Mouse (Mus musculus) heart, adult 11 months (tissue): ENCODE measurements at regions not wholly inside any gene's neighbourhood (a gene's known extent, or its start where the extent isn't known, plus 50 kb on each side); places are given as distances from the start of the nearest gene placed in this dataset.

Source experiments
- DNase-seq: peaks from one replicate; pipeline ENCODE4 v3.0.0; 2022

DNA sequence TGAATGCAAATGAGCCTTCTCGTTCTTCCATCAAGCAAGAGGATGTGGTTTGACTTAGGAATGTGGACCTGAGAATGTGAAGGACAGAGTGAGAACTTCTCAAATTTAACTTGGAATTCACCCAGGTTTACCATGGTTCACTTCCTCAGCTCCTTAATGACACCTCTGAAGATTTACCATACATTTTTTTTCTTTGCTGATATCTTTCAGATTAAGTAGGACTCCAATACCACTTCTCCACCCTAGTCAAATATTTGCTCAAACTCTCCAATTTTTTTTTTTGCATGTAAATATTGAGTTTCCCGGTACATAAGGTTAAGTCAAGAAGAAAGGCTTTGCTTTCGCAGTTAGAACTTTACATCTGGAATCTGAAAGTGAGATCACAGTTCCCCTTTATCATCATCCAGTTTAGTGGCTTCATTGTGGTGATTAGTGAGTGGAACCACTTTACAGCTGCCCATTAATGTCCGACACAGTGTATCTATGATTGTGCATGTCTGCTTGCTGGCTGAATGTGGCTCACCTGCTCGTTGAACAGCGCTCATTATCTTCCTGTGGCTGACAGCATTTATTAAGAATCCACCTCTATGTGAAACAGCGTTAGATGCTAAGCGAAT is 446.0 kb upstream of the Adam34 start:
- DNase-seq: no peak

DNA sequence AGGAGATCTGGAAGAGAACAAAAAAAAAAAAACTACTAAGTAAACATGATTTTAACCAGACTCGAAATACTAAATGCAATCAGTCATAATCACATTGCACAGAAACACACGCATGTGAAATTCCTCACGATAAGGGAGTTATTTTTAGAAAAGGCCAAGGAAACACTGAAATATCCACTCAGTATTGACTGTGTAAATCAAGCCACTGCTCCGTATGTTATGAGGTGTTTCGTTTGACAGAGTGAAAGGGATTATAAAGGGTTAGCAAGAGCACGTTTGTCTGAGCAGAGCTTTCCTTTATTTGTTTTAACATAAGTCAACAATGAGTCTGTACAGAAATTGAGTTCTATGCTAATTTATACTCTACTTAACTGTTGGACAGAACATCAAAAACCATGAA is 455.3 kb upstream of the Adam34 start:
- DNase-seq: no peak

DNA sequence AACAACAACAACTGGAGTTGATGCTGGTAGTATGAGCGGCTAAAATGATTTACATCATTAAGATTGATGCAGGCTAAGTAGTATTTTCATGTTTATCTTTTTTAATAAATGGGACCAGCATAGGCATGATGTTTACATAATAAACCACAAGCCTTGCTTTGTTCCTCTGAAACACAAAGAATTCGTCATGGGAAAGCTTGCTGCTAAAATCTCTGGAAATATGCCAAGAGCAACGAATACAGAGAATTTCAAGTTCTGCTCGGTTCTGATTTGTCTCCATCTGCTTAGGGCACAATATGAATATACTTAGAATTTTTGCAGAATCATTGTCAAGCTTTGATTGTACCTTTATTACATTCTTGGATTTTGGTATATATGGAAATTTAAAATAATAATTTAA is 467.2 kb upstream of the Adam34 start:
- DNase-seq: no peak

DNA sequence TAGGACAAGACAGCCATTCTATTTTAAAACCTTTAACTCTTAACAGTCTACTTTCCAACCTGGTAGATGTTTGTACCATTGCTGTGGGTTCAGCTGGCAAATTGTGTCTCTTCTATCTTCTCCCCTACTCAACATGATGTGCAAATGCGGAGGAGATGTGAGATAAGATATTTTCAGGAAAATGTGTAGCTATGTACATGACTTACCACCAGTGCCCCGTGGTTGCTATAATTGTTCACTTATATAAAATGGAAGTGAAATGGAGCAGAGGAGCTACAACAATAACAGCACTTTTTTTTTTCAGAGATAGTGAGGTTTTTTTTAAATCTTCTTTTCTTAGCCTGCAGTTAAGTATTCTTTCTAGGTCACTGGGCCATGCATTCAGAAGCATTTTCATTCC is 492.4 kb upstream of the Adam34 start:
- DNase-seq: no peak

DNA sequence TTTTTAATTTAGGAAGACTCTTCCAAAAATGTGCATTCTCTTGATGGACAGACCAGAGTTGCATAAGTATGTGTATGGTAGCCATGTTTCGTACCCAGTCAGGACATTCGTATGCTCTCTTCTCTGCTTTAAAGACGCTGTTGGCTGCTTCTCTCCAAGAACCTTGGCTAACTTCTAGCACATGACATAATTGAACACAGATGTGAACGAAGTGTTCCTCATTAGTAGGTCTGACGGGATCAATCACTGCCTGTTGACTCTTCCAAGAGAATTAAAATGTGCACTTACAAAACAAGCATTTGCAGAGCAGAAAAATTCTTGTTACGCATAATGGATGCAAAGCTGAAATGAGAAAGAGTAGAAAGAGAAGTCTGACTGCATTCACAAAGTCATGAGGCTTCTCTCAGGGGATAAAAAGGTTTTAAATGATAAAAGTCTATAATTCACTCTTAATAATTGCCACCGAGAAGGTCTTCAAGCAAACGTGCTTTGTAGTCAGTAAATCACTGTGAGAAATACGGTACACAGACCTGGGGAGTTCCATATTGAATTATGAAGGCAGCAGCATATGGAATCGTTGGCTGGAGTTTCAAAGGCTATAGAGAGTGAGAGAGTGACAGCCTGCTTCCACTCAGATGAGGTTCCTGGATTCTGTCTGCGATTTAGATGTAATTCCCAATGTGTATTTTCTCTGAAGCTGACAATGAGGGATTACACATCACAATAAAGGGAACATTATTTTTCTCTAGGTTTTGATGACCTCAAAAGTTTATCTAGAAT is 496.7 kb upstream of the Adam34 start:
- no peak for DNase-seq

DNA sequence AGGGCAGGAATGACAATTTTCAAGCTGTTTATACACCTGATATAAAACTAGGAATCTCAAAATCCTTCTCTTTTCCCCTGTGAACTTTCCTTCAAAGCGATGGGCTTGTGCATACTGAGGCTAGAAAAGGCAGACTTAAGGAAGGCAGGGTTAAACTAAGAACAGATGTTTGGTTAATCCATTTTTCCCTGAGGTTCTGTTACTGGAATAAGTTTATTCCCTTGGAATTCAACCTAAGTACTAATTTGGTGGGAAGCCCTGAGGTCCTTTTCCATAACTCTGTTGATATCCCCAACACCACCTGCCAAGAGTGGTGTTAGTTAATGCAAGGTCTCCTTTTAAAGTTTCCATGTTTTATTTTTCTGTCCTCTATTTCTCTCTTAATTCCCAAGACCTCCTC is 512.5 kb upstream of the Adam34 start:
- no peak for DNase-seq

DNA sequence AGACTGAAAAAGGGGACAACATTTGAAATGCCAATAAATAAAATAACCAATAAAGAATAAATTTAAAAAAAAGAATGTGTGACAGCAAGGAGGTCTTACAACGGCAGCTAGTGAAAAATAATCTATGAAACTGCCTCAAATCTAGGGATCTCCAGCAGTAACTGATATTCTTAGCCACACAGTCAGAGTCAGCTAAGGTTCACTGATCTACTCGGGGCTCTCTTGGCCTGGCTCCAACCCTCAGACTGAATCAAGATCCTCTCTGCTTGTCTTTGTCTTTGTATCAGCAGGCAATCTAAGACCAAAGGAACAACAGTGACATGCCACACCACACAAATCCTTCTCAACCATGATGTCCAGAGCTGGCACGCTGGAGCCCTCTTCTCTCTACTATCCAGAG is 542.5 kb upstream of the Adam34 start:
- no peak for DNase-seq

DNA sequence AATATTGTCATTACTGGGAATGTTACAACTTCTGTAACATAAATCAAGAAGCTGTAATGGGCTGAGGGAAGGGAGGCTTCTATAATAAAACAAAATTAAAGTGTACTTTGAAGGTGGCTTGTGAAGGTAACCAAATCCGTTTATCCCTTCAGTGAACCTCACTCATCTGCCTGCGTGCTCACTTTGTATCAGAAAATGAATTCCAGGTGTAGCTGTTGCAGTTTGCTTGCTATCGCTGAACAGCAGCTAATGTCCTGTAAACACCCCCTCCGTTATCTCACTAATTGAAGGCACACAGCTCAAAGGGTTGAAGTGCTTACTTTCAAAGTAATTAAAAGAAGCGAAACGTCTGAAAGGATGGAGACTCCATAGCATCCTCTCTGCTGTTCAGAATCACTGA is 547.2 kb upstream of the Adam34 start:
- DNase-seq: no peak

DNA sequence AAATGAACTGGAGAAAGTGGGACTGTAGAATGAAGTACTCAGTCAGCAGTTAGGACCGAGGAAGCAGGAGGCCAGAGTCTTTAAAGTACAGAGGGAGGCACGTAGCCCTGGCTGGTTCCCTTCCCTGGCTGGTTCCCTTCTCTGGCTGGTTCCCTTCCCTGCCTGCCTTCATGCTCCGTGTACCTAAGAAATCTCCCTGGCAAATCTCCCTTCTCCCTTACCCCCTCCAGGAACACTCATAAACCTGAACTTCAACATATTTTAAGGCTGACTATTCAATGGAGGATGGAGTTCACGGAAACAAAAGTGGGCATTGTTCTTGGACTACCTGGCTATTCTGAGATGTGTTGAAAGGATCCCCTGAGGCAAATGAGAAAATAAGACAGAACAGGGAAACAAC is 551.2 kb upstream of the Adam34 start:
- no peak for DNase-seq

DNA sequence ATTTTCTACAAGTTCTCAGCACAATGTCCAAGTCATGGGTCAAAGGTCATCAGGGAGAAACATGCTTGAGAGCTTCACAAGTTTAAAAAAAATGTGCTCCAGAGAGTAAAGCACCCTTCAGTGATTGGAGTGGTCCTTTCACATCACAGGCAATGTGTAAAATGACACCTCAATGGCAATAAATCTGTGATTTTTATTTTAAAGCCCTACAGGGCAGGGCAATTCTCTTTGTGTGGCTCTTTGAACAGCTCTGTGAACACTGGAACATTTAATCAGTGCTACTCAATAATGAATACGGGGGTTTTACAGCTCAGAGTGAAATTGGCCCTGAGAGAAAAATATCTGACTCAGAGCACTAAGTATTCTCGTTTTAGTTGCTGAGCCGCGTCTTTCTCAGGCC is 563.5 kb upstream of the Adam34 start:
- no peak for DNase-seq

DNA sequence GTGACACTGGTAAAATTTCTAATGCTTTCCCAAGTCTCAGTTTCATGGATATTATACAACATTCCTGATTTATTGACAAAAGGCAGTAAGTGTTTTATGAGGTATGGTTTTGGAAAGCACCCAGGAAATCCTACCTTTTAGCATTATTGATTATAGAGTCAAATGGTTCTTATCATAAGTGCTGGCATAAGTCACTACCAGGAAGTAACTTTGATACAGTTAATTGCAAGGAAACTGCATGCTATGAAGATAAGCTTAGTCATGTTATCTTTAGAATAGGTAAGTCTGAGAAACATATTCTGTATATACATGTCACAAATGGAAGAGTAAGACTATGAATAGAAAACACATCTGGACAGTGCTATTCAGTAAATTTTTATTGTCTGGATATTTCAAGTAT is 608.4 kb upstream of the Adam34 start:
- DNase-seq: no peak

DNA sequence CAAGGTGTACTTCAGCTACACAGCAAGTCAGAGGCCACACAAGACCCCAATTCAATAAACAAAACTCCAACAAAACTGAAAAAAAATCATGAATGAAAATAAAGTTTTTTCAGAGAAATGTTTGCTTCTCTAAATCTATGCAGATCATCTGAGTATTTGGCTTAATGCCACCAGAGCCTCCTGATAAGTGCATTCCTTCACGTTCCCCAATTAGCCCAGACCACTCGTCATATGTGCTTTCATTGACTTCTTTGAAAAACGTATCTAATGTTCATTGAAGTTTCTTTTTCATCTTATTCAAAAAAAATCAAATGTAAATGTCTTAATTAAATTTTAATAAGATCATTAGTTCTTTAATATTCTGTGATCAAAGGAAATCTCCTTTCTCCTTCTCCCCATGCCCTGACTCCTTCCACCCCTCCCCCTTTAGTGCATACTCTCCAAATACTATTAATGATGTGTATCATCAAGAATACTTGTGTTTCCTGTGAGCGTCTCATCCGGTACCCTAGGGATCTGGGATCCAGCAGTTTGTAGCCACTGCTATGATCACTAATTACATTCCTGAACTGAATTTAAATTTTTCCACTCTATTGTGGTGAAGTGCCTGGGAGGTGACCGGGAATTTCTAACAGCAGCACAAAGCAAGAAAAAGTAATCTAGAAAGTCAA is 600.8 kb upstream of the Fat1 start:
- DNase-seq: no peak

DNA sequence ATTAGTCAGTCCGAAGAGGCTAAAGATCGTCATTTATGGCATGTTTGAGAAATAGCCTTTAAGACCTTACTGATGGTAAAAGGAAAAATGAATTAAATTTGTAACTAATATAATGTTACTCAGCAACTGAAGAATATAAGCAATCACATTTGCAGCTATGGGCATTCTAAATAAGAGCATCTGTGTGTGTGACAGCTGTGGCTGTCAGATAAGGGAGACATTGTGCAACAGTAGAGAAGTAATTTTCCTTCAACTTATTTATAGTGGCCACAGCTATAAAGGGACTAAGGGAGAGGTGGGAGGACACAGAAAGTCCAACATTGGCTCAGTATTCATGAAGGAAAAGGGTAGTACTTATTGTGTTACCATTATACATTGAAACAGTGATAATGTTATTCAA is 591.8 kb upstream of the Fat1 start:
- DNase-seq: no peak

DNA sequence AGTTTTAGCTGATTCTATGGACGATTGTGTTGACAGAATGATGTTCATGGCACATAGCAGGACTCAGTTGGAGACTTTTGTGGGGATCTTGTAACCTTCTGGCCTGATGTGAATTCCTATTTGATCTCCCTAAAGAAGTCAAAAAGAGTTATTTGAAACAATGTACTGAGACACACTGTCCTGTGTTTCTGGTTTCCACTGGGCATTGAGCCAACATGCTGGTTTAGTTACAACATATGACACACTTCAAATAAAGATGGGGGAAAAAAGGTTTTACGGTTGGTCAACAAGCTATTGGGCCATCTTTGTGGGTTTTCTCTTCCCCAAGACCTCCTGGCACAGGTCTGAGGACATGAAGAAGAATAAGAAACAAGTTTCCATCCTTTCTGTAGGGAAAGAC is 591.3 kb upstream of the Fat1 start:
- DNase-seq: no peak

DNA sequence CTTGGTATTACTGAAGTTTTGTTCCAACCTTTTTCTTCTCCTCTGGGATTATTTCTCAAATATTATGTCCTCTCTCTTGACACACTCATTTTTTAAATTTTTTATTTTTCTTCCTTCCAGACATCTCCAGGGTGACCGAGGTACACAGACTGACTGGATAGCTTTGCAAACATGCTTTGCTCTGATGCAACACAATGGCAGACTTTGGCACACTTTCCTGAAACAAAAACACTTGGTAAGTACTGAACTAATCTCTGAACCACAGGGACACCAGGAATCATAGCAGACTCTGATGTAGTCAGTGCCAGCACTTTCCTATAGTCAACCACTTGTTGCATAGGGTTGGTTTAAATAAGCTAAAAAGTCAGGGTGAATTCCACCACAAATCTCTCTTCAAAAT is 587.8 kb upstream of the Fat1 start:
- DNase-seq: peak; percentile 88

DNA sequence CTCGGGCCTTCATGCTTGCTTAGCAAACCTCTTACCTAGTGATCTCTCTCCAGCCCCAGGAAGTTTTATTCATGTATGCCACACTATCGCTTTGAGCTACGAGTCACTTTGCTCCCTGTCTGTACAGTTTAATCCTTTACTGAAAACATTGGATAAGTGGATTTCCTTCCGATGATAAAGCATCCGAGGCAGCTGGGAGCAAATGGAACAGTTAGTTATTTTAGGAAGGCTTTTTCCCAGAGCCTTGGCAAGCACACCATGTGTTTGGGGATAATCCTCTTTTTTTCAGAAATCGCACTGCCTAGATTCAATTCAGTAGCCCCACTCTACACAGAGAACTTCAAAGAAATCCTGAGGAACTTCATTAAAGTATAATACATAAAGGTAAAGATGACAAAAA is 561.3 kb upstream of the Fat1 start:
- DNase-seq: peak; percentile 92

DNA sequence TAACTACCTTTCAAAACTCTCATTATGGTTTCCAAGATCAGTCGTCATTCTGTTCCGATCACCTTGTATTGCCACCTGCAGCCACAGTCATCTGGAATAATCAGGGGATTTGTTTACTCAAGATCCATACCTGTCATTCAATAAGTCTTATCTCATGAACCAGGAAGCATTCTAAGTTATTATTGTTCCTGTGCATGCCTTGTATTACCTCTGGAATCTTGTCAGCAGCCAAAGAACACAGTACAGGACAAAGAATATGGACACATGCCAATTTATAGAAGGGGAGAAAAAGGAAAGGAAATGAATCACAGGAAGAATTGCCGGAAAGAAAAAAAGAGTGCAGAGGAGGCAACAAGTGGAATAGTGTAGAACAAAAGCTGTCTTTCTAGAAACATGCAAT is 557.5 kb upstream of the Fat1 start:
- no peak for DNase-seq

DNA sequence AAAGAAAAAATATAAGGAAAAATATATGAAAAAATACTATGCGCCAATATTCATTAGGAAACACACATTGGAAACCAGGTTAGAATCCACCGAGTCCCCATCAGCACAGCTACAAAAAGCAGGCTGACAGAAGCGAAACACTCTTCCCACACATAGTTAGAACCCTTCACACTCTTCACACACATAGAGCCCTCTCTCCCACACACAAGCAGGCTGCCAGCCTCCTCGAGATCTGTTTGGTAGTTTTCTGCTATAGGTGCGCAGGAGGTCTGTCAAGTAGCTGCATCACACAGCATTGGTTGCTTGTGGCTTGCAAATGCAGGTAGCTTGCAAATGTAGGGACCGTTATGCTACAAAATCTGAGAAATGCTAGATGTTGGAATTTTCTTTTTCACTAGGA is 526.8 kb upstream of the Fat1 start:
- DNase-seq: no peak

DNA sequence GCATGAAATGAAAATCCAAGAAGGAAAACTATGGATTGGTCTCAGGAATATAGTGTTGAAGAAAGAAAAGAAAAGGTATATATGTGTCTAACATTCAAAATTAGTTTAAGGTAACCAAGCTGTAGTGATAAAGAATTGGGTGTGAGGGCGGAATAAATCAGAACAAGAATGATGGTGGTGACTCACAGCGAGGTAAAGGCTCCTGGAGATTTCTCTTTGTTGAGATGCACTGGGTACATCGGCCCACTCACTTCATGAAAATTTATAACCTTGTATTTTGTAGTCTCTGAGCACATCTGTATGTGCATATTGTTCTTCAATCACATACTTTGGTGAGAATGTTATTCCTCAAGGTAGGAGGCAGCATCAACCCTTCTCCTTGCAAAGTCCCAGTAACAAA is 525.0 kb upstream of the Fat1 start:
- DNase-seq: no peak

DNA sequence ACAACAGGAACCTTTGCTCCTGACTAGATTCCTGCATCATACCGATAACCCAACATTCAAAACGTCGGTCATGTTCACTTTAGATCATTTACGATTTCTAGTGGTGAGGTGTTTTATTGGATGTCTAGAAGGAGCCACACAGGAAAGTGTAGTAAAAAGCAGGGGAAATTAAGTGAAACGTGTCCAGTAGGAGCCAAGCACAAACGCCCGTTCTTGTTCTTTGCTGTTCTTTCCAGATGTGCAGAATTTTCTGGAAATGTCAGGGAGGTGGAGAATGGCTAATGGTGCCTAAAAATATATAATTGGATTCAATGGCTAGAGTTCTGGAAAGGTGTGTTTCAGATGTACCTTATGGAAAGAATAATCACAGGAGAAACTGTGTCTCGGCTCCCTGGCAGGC is 517.2 kb upstream of the Fat1 start:
- no peak for DNase-seq

DNA sequence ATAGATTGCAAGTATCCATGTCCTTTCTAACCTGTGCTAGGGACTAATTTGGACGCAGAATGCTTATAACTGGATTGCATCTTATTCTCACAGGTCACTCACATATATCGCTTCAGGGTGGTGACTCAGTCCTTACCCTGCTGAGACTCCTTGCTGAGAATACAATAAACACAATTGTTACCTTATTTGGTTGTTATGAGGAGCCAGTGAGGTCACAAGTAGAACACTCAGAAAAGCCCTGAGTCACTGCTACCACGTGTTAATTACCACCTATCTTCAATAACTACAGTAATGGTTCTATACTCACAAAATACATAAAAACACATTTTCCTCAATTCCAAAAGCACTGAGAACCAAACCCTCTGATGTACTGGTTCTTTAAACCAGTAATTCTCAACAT is 479.8 kb upstream of the Fat1 start:
- DNase-seq: no peak

DNA sequence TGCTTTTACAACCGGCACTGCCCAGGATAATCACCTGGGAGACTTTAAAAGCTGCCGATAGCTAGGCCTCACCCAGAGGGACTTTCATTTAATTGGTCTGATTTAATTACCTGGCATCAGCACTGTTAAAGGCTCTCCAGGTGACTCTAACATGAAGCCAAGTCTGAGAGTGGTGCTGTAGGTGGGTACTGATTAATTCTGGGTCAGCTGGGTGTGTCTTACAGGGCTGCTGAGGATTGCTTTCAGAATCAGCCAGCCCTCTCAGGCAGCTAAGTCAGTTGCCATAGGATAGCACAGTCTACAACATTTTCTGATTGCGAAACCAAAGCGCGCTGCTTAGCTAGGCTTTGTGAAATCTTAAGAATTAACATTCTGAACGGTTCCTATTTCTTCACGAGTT is 478.9 kb upstream of the Fat1 start:
- no peak for DNase-seq

DNA sequence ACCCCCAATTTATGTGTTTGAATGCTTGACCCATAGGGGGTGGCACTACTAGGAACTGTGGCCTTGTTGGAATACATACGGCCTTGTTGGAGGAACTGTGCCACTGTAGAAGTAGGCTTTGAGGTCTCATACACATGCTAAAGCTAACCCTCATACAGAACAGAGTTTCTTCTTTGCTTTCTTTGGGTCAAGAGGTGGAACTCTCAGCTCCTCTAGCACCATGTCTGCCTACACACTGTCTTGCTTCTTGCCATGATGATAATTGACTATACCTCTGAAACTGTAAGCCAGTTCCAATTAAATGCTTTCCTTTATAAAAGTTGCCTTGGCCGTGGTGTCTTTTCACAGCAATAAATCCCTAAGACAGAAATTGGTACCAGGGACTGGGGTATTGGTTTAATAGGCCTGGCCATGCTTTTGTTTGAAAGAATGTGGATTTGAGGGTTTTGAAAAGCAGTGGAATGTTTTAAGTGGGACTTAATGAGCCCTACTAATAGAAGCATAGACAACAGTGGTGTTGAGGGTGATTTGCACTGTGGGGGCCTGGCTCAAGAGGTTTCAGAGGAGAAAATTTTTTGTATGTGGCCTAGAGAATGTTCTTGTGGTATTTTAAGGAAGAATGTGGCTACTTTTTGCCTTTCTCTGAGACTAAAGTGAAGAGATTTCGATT is 468.7 kb upstream of the Fat1 start:
- DNase-seq: no peak

DNA sequence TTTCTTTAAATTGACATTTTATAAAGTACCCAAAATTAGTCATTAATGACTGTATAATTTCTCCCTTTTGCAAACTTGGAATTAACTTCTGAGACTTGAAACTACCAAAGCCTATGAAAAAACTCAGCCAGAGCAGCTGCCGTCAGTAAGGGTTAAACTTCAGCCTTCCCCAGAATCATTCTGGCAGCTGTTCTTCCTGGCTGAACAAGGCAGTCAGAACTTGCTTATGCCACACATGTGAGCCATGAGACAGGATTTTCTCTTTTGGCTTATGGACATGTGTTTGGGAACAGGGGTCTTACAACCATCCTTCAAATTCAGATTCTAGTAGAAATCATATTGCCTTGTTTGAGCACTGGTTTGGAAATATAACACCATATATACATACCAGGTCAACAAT is 422.4 kb upstream of the Fat1 start:
- DNase-seq: no peak
